Mouse (Mus musculus): Measurements from ENCODE around the gene Zpr1. TPM values are rescaled to one million over a fixed set of nuclear protein-coding genes. Genes with fewer than 3 reads are reported as not detected.

The Zpr1 gene
- total RNA-seq (2021) = 10 to 100 TPM; 21.1 to 28.3 TPM
- long read RNA-seq, experiment 1, transcript Zpr1-206 (14 exons, 2,984 nt) = major isoform, 17 of 26 reads
- long read RNA-seq, experiment 1, partial matches to known transcripts = 7 of 26 reads
- long read RNA-seq, experiment 1, other reads (novel, unspliced or antisense) = 2 of 26 reads
- long read RNA-seq, experiment 2, transcript Zpr1-206 (14 exons, 2,984 nt) = major isoform, 34 of 40 reads
- long read RNA-seq, experiment 2, partial matches to known transcripts = 3 of 40 reads
- long read RNA-seq, experiment 2, other reads (novel, unspliced or antisense) = 3 of 40 reads

- peak; percentile 78 to 82 for DNase-seq
- intact Hi-C loops (cut with DNase I) = no loop called here
Observed at GRCm38 (mm10) chr9:46272677-46273454, at the start of gene Zpr1. TSS of gene Zpr1 (plus strand) at chr9:46273064.

GRCm38 (mm10) chr9:46223090-46223489, 49.8 kb upstream of the Zpr1 start:
- intact Hi-C loops (cut with DNase I) = no loop called here
- no peak for DNase-seq

GRCm38 (mm10) chr9:46224101-46224500, 48.8 kb upstream of the Zpr1 start:
- DNase-seq = no peak
- intact Hi-C loops (cut with DNase I) = no loop called here

GRCm38 (mm10) chr9:46224945-46225660, 47.8 kb upstream of the Zpr1 start:
- intact Hi-C loops (cut with DNase I) = no loop called here

GRCm38 (mm10) chr9:46227064-46227614, 45.7 kb upstream of the Zpr1 start:
- intact Hi-C loops (cut with DNase I) = no loop called here
- DNase-seq = no peak

More at GRCm38 (mm10) chr9:46224945-46225660, 47.8 kb upstream of the Zpr1 start:
- no peak for DNase-seq

- no peak for DNase-seq
- intact Hi-C loops (cut with DNase I) = no loop called here
Observed at GRCm38 (mm10) chr9:46228491-46228890, 44.4 kb upstream of the Zpr1 start, which contains the start of gene Apoa1. TSS of gene Apoa1 (plus strand) at chr9:46228580.

- intact Hi-C loops (cut with DNase I) = loop anchor here (2.0 kb wide), 1 partner anchor 17 kb away; no protein-coding TSS in a partner anchor
- DNase-seq = peak; percentile 60 to 71
Observed at GRCm38 (mm10) chr9:46229573-46230449, 43.1 kb upstream of the Zpr1 start.

GRCm38 (mm10) chr9:46230450-46230975, 42.4 kb upstream of the Zpr1 start:
- DNase-seq = no peak
- intact Hi-C loops (cut with DNase I) = loop anchor here (2.0 kb wide), 1 partner anchor 16 kb away; no protein-coding TSS in a partner anchor

- DNase-seq = no peak
- intact Hi-C loops (cut with DNase I) = no loop called here
Observed at GRCm38 (mm10) chr9:46235196-46235595, 37.7 kb upstream of the Zpr1 start.

- DNase-seq = no peak
- intact Hi-C loops (cut with DNase I) = no loop called here
Observed at GRCm38 (mm10) chr9:46235596-46235648, 37.4 kb upstream of the Zpr1 start, which contains the start of gene Apoc3. TSS of gene Apoc3 (minus strand) at chr9:46235636.

GRCm38 (mm10) chr9:46235649-46236048, 37.2 kb upstream of the Zpr1 start:
- intact Hi-C loops (cut with DNase I) = no loop called here
- DNase-seq = no peak

- no peak for DNase-seq
- intact Hi-C loops (cut with DNase I) = no loop called here
Observed at GRCm38 (mm10) chr9:46238850-46239249, 34.0 kb upstream of the Zpr1 start.

- no peak for DNase-seq
- intact Hi-C loops (cut with DNase I) = no loop called here
Observed at GRCm38 (mm10) chr9:46240526-46241153, 32.2 kb upstream of the Zpr1 start, which contains the start of gene Apoa4. TSS of gene Apoa4 (plus strand) at chr9:46240696.

- DNase-seq = no peak
- intact Hi-C loops (cut with DNase I) = no loop called here
Observed at GRCm38 (mm10) chr9:46241818-46242217, 31.0 kb upstream of the Zpr1 start.

GRCm38 (mm10) chr9:46243122-46243521, 29.7 kb upstream of the Zpr1 start:
- intact Hi-C loops (cut with DNase I) = no loop called here
- no peak for DNase-seq

- no peak for DNase-seq
- intact Hi-C loops (cut with DNase I) = no loop called here
Observed at GRCm38 (mm10) chr9:46243584-46243983, 29.3 kb upstream of the Zpr1 start.

GRCm38 (mm10) chr9:46246752-46247324, 26.0 kb upstream of the Zpr1 start:
- peak in 1 of 2 experiments; percentile 38 for DNase-seq
- intact Hi-C loops (cut with DNase I) = loop anchor here (1.0 to 2.0 kb wide), 2 partner anchors 16 to 244 kb away; no protein-coding TSS in a partner anchor

GRCm38 (mm10) chr9:46256177-46256576, 16.7 kb upstream of the Zpr1 start:
- no peak for DNase-seq
- intact Hi-C loops (cut with DNase I) = no loop called here
